Mouse (Mus musculus) megakaryocyte-erythroid progenitor cell, adult 5-6 weeks (primary cell): ENCODE data around the gene Tlr12. TPM values are rescaled to one million over a fixed set of nuclear protein-coding genes. Genes with fewer than 3 reads are reported as not detected.

Experiments used
- total RNA-seq, 2 experiments: library from RNA; stranded (forward) in 1 of 2; stranded (reverse) in 1 of 2; fragments of 200-1000, 215-1000 nt in 1 of 2; fragments of >200 nt in 1 of 2; fragmentation: Nextera tagmentation in 1 of 2; gene quantifications; 2 replicates each; pipeline ENCODE4 v1.2.3; 2014 to 2017

Gene Tlr12
- total RNA-seq, 2 experiments from 2014 or later, result 0.14 to 0.28 TPM

Other genes with a start within 250 kb of the Tlr12 start
- gene Zscan20, start 8.5 kb downstream of the Tlr12 start, total RNA-seq (2014; fragmentation: Nextera tagmentation), result 4.0 and 8.6 TPM in 2 replicates
- gene Zscan20, start 8.5 kb downstream of the Tlr12 start, total RNA-seq (2017), result 3.4 and 6.9 TPM in 2 replicates
- 56.5 and 63.9 TPM in 2 replicates for gene Phc2, start 36.1 kb upstream of the Tlr12 start, total RNA-seq (2014; fragmentation: Nextera tagmentation)
- gene Phc2, start 36.1 kb upstream of the Tlr12 start, total RNA-seq (2017), result 14.5 and 18.1 TPM in 2 replicates
- 0.31 TPM in 1 of 2 replicates, not detected in the other for gene A3galt2, start 136.7 kb upstream of the Tlr12 start, total RNA-seq (2014; fragmentation: Nextera tagmentation)
- gene A3galt2, start 136.7 kb upstream of the Tlr12 start, total RNA-seq (2017), result not detected in 2 replicates
- gene Zfp362, start 187.4 kb upstream of the Tlr12 start, total RNA-seq (2014; fragmentation: Nextera tagmentation), result 28.5 and 38.2 TPM in 2 replicates
- gene Zfp362, start 187.4 kb upstream of the Tlr12 start, total RNA-seq (2017), result 2.8 and 7.4 TPM in 2 replicates